Mouse (Mus musculus) cerebellum, adult 11-12 months (tissue): ENCODE results near the gene Ttll5.
A peak's percentile ranks its signal among the peaks of the same experiment; 100 is the strongest.

Experiments used
- DNase-seq: peaks from one replicate; pipeline ENCODE4 v3.0.0; 2022

Ttll5 gene

GRCm38 (mm10) chr12:86074681-86075080 lies 250.2 kb downstream of the Ttll5 start:
- no peak for DNase-seq

GRCm38 (mm10) chr12:86075358-86075757 lies 250.9 kb downstream of the Ttll5 start:
- peak; percentile 55 for DNase-seq

GRCm38 (mm10) chr12:86076321-86076901 lies 252.0 kb downstream of the Ttll5 start:
- DNase-seq = peak; percentile 87

- peak; percentile 63 for DNase-seq
These were observed 252.9 kb downstream of the Ttll5 start for GRCm38 (mm10) chr12:86077322-86077721.

GRCm38 (mm10) chr12:86077736-86078135 lies 253.3 kb downstream of the Ttll5 start:
- DNase-seq = peak; percentile 71

- no peak for DNase-seq
These were observed 253.7 kb downstream of the Ttll5 start for GRCm38 (mm10) chr12:86078176-86078552.

GRCm38 (mm10) chr12:86078553-86079201 lies 254.2 kb downstream of the Ttll5 start, which contains the start of gene Tgfb3:
Gene Tgfb3, minus strand, starts transcription at chr12:86079041.
- peak; percentile 55 for DNase-seq

- DNase-seq = peak; percentile 92
These were observed 254.8 kb downstream of the Ttll5 start for GRCm38 (mm10) chr12:86079202-86079667.

- peak; percentile 82 for DNase-seq
These were observed 258.1 kb downstream of the Ttll5 start, which contains the start of gene Ift43 for GRCm38 (mm10) chr12:86082481-86083012. Gene Ift43, plus strand, starts transcription at chr12:86082541.

GRCm38 (mm10) chr12:86085873-86086272 lies 261.4 kb downstream of the Ttll5 start:
- DNase-seq = no peak

- no peak for DNase-seq
These were observed 262.1 kb downstream of the Ttll5 start for GRCm38 (mm10) chr12:86086550-86086949.

GRCm38 (mm10) chr12:86088042-86088441 lies 263.6 kb downstream of the Ttll5 start:
- no peak for DNase-seq

GRCm38 (mm10) chr12:86090764-86091163 lies 266.3 kb downstream of the Ttll5 start:
- DNase-seq = no peak

- DNase-seq = peak; percentile 70
These were observed 267.2 kb downstream of the Ttll5 start for GRCm38 (mm10) chr12:86091601-86092132.

- DNase-seq = no peak
These were observed 269.6 kb downstream of the Ttll5 start for GRCm38 (mm10) chr12:86094075-86094474.

- DNase-seq = no peak
These were observed 271.3 kb downstream of the Ttll5 start for GRCm38 (mm10) chr12:86095806-86096205.

- no peak for DNase-seq
These were observed 273.3 kb downstream of the Ttll5 start for GRCm38 (mm10) chr12:86097781-86098180.

- DNase-seq = no peak
These were observed 276.3 kb downstream of the Ttll5 start for GRCm38 (mm10) chr12:86100711-86101110.

- DNase-seq = no peak
These were observed 278.2 kb downstream of the Ttll5 start for GRCm38 (mm10) chr12:86102686-86103085.

- no peak for DNase-seq
These were observed 278.9 kb downstream of the Ttll5 start for GRCm38 (mm10) chr12:86103391-86103790.

- no peak for DNase-seq
These were observed 279.4 kb downstream of the Ttll5 start for GRCm38 (mm10) chr12:86103852-86104251.

- no peak for DNase-seq
These were observed 279.8 kb downstream of the Ttll5 start for GRCm38 (mm10) chr12:86104297-86104696.

GRCm38 (mm10) chr12:86105546-86105945 lies 281.1 kb downstream of the Ttll5 start:
- DNase-seq = no peak

- no peak for DNase-seq
These were observed 281.6 kb downstream of the Ttll5 start for GRCm38 (mm10) chr12:86106086-86106485.
